Mouse (Mus musculus): ENCODE measurements at regions not wholly inside any gene's neighbourhood (a gene's known extent, or its start where the extent isn't known, plus 50 kb on each side); places are given as distances from the start of the nearest gene placed in this dataset.

DNA sequence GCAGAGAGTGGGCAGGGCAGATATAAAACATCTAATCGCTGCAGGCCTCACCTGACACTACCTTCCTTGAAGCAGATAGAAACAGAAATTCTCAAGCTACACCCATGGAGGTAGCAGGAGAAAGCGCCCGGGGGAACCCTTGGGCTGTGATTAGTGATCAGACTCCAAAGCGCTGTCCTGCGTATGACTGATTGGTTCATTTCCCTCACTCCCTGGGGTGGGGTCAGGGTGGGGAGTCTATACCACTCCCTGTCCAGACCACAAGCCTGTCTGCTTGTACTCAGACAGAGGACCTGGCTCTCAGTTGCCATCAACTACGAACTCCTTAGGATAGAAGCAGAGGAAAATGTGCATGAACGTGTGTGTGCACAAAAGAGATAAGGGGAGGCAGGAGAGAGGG is 77.7 kb downstream of the Gm826 start:
- 62% methylated on average over 7 of the region's 7 CpGs for WGBS
- H3K27ac ChIP-seq, result no peak overlapping the region
- H3K4me1 ChIP-seq, result 0 out of 2 replicates have a peak, but pooled peaks cover 4% of the 10 kb centered on the region
- no peaks in the 10 kb centered on the region for H3K36me3 ChIP-seq
- H3K4me3 ChIP-seq, result no peak overlapping the region
- no peaks in the 10 kb centered on the region for H3K9me3 ChIP-seq
- DNase-seq (ENCODE audit: low spot score), result no peak
- H3K27me3 ChIP-seq (ENCODE audit: insufficient read depth, poor library complexity, severe bottlenecking), result no peaks in the 10 kb centered on the region

DNA sequence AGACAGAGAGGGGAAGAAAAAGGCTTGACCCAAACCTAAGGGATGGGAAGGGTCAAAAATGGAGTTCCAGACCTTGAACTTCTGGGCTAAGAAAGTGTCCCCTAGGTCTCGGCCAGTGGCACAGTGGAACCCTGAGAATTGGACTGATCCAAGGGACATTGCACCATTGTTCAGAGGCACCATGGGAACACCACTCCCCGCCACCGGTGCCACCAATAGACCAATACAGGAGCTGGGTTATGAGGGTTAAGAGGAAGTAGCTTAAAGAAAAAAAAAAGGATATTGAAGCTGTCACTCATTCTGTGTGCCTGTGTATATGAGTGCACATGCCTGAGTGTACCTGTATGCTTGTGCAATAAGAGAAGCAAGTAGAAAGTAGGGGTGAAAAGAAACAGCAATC is 83.7 kb downstream of the Gm826 start:
- H3K9me3 ChIP-seq, result no peaks in the 10 kb centered on the region
- H3K4me1 ChIP-seq, result peaks cover 24% of the 10 kb centered on the region
- no peak overlapping the region for H3K27ac ChIP-seq
- H3K4me3 ChIP-seq, result no peak overlapping the region
- WGBS, result 87% methylated on average over 3 of the region's 3 CpGs
- no peak for DNase-seq (ENCODE audit: low spot score)
- no peaks in the 10 kb centered on the region for H3K27me3 ChIP-seq (ENCODE audit: insufficient read depth, poor library complexity, severe bottlenecking)
- no peaks in the 10 kb centered on the region for H3K36me3 ChIP-seq

DNA sequence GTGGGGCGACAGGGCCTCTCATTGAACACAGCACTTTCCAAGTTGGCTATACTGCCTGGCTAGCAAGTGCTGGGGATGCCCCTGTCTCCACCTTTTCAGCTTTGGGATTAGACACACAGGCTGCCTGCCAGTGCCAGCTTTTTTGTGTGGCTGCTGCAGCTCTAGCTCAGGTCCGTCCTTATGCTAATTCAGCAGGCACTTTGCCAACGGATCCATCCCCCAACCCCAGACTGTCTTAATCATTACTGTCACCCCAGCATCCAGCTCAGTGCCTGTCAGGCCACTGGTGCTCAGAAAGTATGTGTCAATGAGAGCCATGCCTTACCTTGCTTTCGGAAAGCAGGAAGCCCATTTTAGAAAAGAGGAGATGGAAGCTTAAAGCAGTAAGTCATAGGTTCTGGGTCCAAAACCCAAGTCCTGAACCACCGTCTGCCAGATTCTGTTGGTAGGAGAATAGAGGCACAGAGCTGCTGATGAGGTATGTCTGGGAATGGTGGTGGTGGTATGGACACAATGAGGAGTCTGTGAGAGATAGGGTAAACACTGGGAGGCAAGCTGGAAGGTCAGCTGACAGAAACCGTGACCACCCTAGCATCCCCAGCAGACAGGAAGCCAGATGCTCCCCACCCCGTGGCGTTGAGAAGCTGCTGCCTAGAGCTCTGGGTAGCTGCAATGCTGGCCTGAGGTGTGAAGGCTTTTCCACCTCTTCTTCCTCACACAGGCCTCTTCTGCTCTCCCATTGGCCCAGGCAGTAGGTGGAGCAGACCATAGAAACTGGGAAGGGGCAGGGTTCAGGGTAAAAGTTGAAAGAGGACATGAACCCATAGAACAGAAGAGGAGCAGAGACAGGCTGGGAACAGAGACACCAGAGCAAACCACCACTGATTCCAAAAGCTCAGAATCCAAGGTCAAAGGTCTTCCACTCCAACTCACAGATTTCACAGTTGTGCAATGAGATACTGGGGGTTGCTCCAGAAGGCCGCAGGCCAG is 84.6 kb downstream of the Gm826 start:
- WGBS, result 64% methylated on average over 9 of the region's 9 CpGs
- Histone ChIP-seq H3K27me3 (ENCODE audit: insufficient read depth, poor library complexity, severe bottlenecking) (no peaks in the 10 kb centered on the region), H3K4me3 (no peak overlapping the region), H3K9me3 (no peaks in the 10 kb centered on the region), H3K36me3 (no peaks in the 10 kb centered on the region), H3K4me1 (peaks cover 29% of the 10 kb centered on the region), H3K27ac (no peak overlapping the region)
- DNase-seq (ENCODE audit: low spot score), result no peak

DNA sequence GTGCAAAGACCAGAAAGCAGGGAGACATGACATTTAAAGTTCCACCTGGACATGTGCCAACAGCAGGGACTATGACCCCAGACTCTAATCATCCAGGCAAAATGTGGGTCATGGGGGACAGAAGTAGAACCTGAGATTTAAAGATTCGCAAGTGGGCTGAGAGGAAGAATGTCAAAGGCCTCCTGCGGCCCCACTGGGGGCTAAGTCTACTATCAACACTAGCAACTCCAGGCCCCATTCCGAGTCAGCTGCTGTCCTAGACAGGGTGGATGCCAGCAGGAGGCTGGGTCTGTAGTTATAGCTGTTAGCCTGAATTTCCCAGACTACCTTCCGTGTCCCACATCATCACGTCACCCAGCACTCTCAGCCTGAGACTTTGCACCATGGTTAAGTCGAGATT is 86.7 kb downstream of the Gm826 start:
- Histone ChIP-seq H3K4me3 (no peak overlapping the region), H3K27ac (no peak overlapping the region), H3K27me3 (ENCODE audit: insufficient read depth, poor library complexity, severe bottlenecking) (no peaks in the 10 kb centered on the region; the same call in 1 of the 2 replicates), H3K9me3 (no peaks in the 10 kb centered on the region), H3K36me3 (no peaks in the 10 kb centered on the region), H3K4me1 (peaks cover 29% of the 10 kb centered on the region)
- DNase-seq (ENCODE audit: low spot score), result no peak
- WGBS, result 54% methylated on average over 6 of the region's 6 CpGs

DNA sequence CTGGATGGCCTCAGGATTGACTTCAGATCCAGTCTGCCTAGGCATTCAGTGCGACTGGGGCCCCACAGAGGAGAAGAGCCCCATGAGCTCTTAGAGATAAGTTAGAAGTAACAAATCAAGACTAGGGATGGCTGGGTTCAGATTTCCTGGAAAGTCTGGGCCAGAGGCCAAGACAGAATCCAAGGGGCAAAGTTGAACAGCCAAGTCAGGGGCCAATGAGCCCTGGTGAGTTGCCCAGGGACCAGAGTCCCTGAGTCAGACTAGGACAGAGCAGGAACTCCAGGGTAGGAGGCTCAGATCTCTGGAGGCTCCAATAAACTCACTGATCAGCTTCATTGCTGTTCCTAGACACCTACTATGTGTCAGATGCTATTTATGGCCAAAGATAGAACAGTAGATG is 87.6 kb downstream of the Gm826 start:
- Histone ChIP-seq H3K4me1 (peaks cover 29% of the 10 kb centered on the region), H3K27ac (no peak overlapping the region), H3K9me3 (no peaks in the 10 kb centered on the region), H3K27me3 (ENCODE audit: insufficient read depth, poor library complexity, severe bottlenecking) (no peaks in the 10 kb centered on the region; the same call in 1 of the 2 replicates), H3K4me3 (no peak overlapping the region), H3K36me3 (no peaks in the 10 kb centered on the region)
- 39% methylated on average over 1 of the region's 1 CpGs for WGBS
- no peak for DNase-seq (ENCODE audit: low spot score)

DNA sequence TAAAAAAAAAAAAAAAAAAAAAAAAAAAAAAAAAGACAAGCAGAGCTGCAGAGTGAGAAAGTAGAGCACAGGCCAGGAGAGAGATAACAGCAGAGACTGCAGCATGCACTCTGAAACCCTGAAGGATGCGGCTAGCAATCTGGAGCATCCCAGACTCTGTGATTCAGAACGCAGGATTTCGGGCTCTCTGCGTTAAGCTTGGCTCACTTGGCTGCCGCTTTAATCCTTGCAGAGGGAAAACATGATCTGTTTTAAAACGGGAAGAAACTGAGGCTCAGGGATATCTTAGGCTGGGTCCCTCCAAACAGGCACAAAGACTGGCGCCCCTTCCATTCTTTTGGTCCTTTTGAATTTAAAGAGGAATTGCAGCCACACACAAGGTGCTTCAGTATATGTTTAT is 89.1 kb downstream of the Gm826 start:
- Histone ChIP-seq H3K4me3 (no peak overlapping the region), H3K27ac (no peak overlapping the region), H3K27me3 (ENCODE audit: insufficient read depth, poor library complexity, severe bottlenecking) (no peaks in the 10 kb centered on the region; the same call in 1 of the 2 replicates), H3K4me1 (peaks cover 29% of the 10 kb centered on the region), H3K36me3 (no peaks in the 10 kb centered on the region), H3K9me3 (no peaks in the 10 kb centered on the region)
- WGBS, result 37% methylated on average over 7 of the region's 7 CpGs
- DNase-seq (ENCODE audit: low spot score), result no peak

DNA sequence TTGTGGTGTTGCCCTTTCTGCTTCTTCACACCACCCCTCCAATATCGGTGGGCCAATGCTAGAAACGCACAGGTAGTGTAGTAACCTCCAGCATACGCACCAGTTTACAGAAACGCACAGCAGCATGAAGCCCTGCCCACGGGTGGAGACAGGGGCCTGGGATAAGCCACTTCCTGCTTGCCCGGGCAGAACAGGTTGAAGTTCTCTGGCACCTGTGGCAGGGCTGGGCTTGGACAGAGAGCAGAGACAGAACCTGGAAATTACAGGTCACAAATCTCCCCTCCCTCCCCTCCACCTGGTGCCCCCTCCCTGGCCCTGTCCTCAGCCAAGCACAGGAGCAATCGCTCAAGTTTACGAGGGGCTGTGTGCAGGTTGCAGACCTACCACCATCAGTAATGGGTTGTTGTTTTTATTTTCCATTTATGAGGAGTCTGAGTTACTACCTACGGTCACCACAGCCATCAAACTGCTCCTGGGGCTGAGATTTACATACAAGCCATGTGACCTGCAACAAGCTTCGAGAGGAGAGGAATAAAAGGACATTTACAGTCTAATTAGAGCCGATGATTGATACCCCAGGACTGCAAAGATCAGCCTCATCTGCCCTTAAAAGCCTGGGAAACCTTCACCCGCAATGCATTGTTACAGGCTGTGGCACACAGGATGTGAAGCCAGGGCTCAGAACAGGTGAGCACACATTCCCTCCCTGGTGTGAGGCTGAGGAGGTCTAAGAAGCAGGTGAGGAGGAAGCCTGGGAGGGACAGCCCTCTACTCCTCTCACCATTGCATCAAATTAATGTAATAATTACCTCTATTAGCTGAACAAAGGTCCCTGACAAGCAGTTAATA is 93.2 kb downstream of the Gm826 start:
- H3K27ac ChIP-seq, result no peak overlapping the region
- peak; percentile 53 for DNase-seq (ENCODE audit: low spot score)
- H3K9me3 ChIP-seq, result no peaks in the 10 kb centered on the region
- peaks cover 10% of the 10 kb centered on the region for H3K4me1 ChIP-seq
- no peak overlapping the region for H3K4me3 ChIP-seq
- 77% methylated on average over 12 of the region's 12 CpGs for WGBS
- H3K36me3 ChIP-seq, result no peaks in the 10 kb centered on the region
- no peaks in the 10 kb centered on the region; the same call in 1 of the 2 replicates for H3K27me3 ChIP-seq (ENCODE audit: insufficient read depth, poor library complexity, severe bottlenecking)

DNA sequence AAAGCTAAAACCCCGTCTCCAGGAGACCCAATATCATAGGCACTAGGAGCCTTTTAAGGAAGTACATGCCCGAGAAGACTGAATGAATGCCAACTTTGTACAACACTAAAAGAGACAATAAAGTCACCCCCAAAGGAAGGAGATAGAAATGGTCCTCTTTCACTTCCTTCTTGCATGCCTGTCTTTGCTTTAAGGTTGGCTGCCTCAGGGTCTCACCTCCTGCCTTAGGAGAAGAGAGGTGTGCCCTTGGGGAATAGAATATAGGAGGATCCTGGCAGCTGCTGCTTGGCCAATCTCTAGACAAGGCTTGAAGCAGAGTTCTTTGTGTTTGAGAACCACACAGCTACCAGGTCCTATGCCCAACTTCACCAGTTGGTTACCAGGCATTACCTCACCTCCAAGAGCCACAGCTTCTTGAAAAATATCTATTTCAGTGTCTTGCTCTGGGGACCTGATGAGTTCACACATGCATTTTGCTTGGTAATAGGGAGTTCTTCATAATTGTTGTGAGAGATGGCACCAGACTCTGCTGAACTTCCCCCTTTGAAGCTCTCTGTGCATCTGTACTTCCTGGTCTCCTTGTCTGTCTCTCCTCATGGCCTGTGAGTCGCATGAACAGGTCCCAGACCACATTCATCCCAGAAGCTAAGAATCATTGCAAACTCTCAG is 96.4 kb downstream of the Gm826 start:
- no peaks in the 10 kb centered on the region for H3K36me3 ChIP-seq
- H3K4me1 ChIP-seq, result no peaks in the 10 kb centered on the region
- no peak overlapping the region for H3K27ac ChIP-seq
- no peaks in the 10 kb centered on the region; the same call in 1 of the 2 replicates for H3K27me3 ChIP-seq (ENCODE audit: insufficient read depth, poor library complexity, severe bottlenecking)
- no peak for DNase-seq (ENCODE audit: low spot score)
- 78% methylated on average over 3 of the region's 3 CpGs for WGBS
- H3K4me3 ChIP-seq, result no peak overlapping the region
- H3K9me3 ChIP-seq, result 0 out of 2 replicates have a peak, but pooled peaks cover 2% of the 10 kb centered on the region

DNA sequence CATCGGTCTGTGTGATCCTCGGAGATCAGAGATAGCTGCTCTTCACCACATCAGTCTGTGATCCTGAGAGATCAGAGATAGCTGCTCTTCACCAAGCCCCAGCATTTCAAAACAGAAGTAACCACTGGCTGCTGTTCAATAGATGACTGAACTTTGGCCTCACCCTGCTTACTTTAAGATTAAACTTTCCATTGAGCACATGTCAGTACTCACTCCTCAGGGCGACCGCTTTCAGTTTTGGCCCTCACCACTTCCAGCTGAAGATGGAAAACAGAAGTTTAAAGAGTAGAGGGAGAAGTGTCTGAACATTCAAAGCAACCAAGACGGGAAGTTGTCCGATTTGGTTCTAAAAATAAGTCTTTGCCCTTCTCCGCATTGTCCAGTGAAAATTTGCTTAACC is 97.2 kb downstream of the Gm826 start:
- Histone ChIP-seq H3K9me3 (0 out of 2 replicates have a peak, but pooled peaks cover 2% of the 10 kb centered on the region), H3K27me3 (ENCODE audit: insufficient read depth, poor library complexity, severe bottlenecking) (peaks cover 2% of the 10 kb centered on the region; the same call in 1 of the 2 replicates), H3K4me3 (no peak overlapping the region), H3K27ac (no peak overlapping the region), H3K4me1 (no peaks in the 10 kb centered on the region), H3K36me3 (no peaks in the 10 kb centered on the region)
- WGBS, result 56% methylated on average over 7 of the region's 7 CpGs
- no peak for DNase-seq (ENCODE audit: low spot score)

DNA sequence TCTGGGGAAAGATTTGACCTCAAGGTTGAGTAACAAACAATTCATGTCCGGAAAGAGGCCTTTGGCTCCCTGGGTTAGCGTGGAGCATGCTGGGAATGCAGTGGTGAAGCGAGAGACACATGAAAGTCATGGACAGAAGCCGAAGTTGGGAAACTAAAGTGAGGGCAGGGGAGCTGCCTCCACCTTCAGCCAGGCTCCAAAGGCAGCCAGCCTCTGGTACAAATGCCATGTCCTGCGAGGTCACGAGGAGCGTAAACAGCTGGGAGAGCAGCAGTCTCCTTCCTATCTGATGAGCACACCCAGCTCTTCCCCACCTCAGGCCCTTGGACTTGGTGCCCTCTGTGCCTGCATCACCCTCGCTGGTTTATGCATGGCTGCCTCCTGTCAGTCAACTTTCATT is 103.2 kb downstream of the Gm826 start:
- Histone ChIP-seq H3K9me3 (0 out of 2 replicates have a peak, but pooled peaks cover 2% of the 10 kb centered on the region), H3K4me3 (no peak overlapping the region), H3K4me1 (no peaks in the 10 kb centered on the region), H3K27me3 (ENCODE audit: insufficient read depth, poor library complexity, severe bottlenecking) (peaks cover 4% of the 10 kb centered on the region; the same call in 1 of the 2 replicates), H3K27ac (no peak overlapping the region), H3K36me3 (no peaks in the 10 kb centered on the region)
- 73% methylated on average over 8 of the region's 8 CpGs for WGBS
- DNase-seq (ENCODE audit: low spot score), result no peak

DNA sequence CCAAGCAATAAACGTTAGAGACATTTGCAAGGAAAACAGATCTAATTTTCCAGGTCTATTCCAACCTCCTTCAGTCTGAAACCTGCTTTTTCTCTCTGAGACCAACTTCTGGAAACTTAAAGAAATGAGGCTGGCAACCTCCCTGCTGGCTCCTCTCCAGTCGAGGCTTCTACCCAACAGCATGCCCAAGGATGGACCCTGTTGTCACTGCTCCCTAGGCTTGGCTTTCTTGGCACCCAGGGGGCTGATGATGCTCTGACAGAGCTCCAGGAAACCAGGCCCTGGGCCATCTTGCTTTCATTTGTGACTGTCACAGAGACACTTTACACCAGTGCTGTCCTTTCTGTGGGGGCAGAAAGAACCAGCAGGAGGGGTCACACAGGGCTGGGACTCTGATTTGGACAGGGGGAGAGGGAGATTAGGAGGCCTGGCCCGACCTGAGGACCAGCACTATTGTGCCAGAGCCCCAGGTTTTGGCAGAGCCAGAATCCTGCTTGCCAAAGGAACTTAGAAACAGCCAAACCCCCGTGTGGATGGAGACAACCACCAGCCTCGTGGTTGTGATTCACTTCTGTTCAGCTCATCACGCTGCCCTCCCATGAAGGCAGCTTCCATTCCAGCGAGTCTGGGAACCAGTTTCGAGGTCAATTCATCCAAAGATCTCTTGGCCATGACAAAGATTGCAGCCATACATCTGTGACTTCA is 105.5 kb downstream of the Gm826 start:
- H3K4me3 ChIP-seq, result no peak overlapping the region
- no peak for DNase-seq (ENCODE audit: low spot score)
- no peaks in the 10 kb centered on the region for H3K9me3 ChIP-seq
- 71% methylated on average over 8 of the region's 8 CpGs for WGBS
- H3K36me3 ChIP-seq, result no peaks in the 10 kb centered on the region
- no peaks in the 10 kb centered on the region for H3K4me1 ChIP-seq
- H3K27ac ChIP-seq, result no peak overlapping the region
- peaks cover 4% of the 10 kb centered on the region; the same call in 1 of the 2 replicates for H3K27me3 ChIP-seq (ENCODE audit: insufficient read depth, poor library complexity, severe bottlenecking)

DNA sequence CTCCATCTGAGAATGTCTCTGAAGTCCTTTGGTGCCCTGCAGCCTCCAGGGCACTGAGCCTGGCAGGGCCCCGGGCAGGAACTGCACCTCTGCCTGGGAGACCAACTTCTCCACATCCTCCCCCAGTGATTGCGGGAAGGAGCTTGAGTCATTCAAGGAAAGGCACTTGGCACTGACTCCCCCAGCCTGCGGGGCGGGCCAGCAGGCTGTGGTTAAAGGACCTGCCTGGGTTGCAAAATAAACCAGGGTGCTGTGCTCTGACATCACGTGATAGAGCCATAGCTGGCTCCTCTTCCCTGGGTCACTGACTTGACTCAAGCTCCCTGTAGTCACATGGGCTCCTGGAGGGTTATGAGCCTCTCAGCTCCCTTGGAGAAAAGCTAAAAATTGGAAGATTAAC is 108.5 kb downstream of the Gm826 start:
- no peaks in the 10 kb centered on the region for H3K36me3 ChIP-seq
- no peaks in the 10 kb centered on the region for H3K9me3 ChIP-seq
- no peak overlapping the region for H3K27ac ChIP-seq
- no peak overlapping the region for H3K4me3 ChIP-seq
- WGBS, result 70% methylated on average over 5 of the region's 5 CpGs
- H3K4me1 ChIP-seq, result no peaks in the 10 kb centered on the region
- peaks cover 5% of the 10 kb centered on the region for H3K27me3 ChIP-seq (ENCODE audit: insufficient read depth, poor library complexity, severe bottlenecking)
- DNase-seq (ENCODE audit: low spot score), result no peak

All from heart, embryonic 10.5 days (tissue).